9 mouse cellular contexts compared by ENCODE assay signal in the genomic region with DNA sequence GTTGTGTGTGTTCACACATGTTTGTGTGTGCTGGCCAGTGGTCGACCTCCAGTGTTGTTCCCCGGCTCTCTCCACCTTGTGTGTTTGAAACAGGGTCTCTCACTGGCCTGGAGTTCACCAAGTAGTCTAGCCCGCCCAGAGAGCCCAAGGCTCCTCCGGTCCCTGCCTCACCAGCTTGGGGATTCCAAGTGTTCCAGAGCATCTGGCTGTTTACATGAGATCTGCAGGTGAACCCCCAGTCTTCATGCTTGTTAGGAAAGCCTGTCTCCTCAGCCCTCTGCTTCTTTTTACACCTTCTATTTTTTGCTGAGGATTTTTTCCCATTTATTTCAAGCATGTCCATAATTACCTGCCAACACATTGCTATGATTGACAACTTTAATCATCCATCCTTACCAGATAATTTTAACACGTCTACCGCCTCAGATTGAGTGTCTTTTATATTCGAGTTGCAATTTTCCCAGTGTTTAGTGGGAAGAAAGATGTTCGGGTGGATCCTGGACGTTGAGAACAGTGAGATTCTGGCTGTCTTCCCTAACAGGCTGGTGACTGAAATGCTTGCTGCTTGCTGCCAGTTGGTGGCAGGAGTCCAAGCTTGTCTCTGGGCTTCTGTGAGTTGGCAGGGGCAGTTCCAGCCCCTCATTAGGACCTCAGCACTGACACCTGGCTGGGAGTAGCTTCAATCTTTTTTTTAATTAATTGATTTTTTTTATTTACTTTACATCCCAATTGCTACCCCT. TPM values are rescaled to one million over a fixed set of nuclear protein-coding genes. Genes with fewer than 3 reads are reported as not detected.
DNase-seq lines count a peak whose midpoint lies in the region; ATAC-seq and TF ChIP-seq lines count a peak whose summit lies in the region.
"Had no signal": no experiment of that assay in that cellular context is flagged by ENCODE, and none has a peak within 500 bp of the region (broad histone marks: within the 10 kb centered on the region; RNA-seq: fewer than 3 reads in every experiment).

No protein-coding gene starts in this region.

- no peak for TF ChIP-seq POLR2A in brain, embryonic 14.5 days (IDR thresholded peaks at IDR 0.05; ENCODE audit: borderline replicate concordance, extremely low read depth, insufficient read depth, insufficient read length, poor library complexity, severe bottlenecking)

- H3K9ac ChIP-seq in hindbrain, embryonic 14.5 days, result no peak overlapping the region
- no peak overlapping the region for H3K9ac ChIP-seq in hindbrain, embryonic 11.5 days (ENCODE audit: low read depth, low read length)
- H3K9ac ChIP-seq in forebrain, postnatal 0 days, result no peak overlapping the region

- TF ChIP-seq CTCF in brain, embryonic 14.5 days (IDR thresholded peaks at IDR 0.05; ENCODE audit: borderline replicate concordance, extremely low read depth, insufficient read depth, insufficient read length), result peak; percentile 39; the same call in 1 of the 2 replicates
- peak; percentile 50; the same call in 1 of the 2 replicates for TF ChIP-seq CTCF in forebrain, postnatal 0 days (IDR thresholded peaks at IDR 0.05; ENCODE audit: low read depth)

- DNase-seq in hindbrain, embryonic 14.5 days (ENCODE audit: low spot score), result peak; percentile 77
- DNase-seq in hindbrain, embryonic 11.5 days (ENCODE audit: low spot score), result no peak
- DNase-seq in brain, embryonic 14.5 days (ENCODE audit: low read depth), result peak; percentile 98
- DNase-seq in forebrain, postnatal 0 days, result peak; percentile 90
- DNase-seq in left cerebral cortex, postnatal 14 days (ENCODE audit: low spot score in 2 of 2), result peak; percentile 82 to 86
- no peak for DNase-seq in yolk sac, embryonic 10.5 days (ENCODE audit: low spot score)
- DNase-seq in spleen, adult 12 weeks (ENCODE audit: low spot score), result no peak

- H3K9me3 ChIP-seq in hindbrain, embryonic 14.5 days (ENCODE audit: control insufficient read depth, low read length), result no peaks in the 10 kb centered on the region
- H3K9me3 ChIP-seq in hindbrain, embryonic 11.5 days (ENCODE audit: control insufficient read depth, low read length), result no peaks in the 10 kb centered on the region
- H3K9me3 ChIP-seq in forebrain, postnatal 0 days (ENCODE audit: low read length), result no peaks in the 10 kb centered on the region

- H3K36me3 ChIP-seq in hindbrain, embryonic 14.5 days (replicated peaks; ENCODE audit: control insufficient read depth, insufficient read depth), result no peaks in the 10 kb centered on the region
- H3K36me3 ChIP-seq in hindbrain, embryonic 11.5 days (ENCODE audit: control insufficient read depth, insufficient read depth, low read length), result no peaks in the 10 kb centered on the region
- H3K36me3 ChIP-seq in forebrain, postnatal 0 days (ENCODE audit: insufficient read depth), result no peaks in the 10 kb centered on the region

- H3K27ac ChIP-seq in hindbrain, embryonic 14.5 days, result peak overlapping the region; percentile 69
- H3K27ac ChIP-seq in hindbrain, embryonic 11.5 days (ENCODE audit: low read depth, low read length), result no peak overlapping the region
- peak overlapping the region; percentile 70 for H3K27ac ChIP-seq in forebrain, postnatal 0 days (ENCODE audit: low read depth, low read length)

- intact Hi-C loops in left cerebral cortex, postnatal 14 days (cut with DNase I), result loop anchor here (5.0 kb wide), 1 partner anchor 63 kb away; no protein-coding TSS in a partner anchor

- ATAC-seq in hindbrain, embryonic 14.5 days (ENCODE audit: low FRiP score), result peak; percentile 60; the same call in 1 of the 2 replicates
- ATAC-seq in hindbrain, embryonic 11.5 days (ENCODE audit: low FRiP score), result no peak
- ATAC-seq in forebrain, postnatal 0 days, result peak; percentile 76
- ATAC-seq in erythroblast, adult 5-6 weeks (replicated peaks; ENCODE audit: low FRiP score, poor library complexity, severe bottlenecking), result no peak

- 55% methylated on average over 9 of the region's 9 CpGs for WGBS in hindbrain, embryonic 14.5 days
- WGBS in hindbrain, embryonic 11.5 days, result 78% methylated on average over 9 of the region's 9 CpGs
- whole genome bisulfite sequencing in forebrain, postnatal 0 days, result 27% methylated on average over 9 of the region's 9 CpGs

- peaks cover 16% of the 10 kb centered on the region; the same call in 1 of the 2 replicates for H3K4me1 ChIP-seq in hindbrain, embryonic 14.5 days (replicated peaks; ENCODE audit: control insufficient read depth, insufficient read depth, low read length)
- no peaks in the 10 kb centered on the region for H3K4me1 ChIP-seq in hindbrain, embryonic 11.5 days (replicated peaks; ENCODE audit: control insufficient read depth, insufficient read depth, low read length)
- peaks cover 29% of the 10 kb centered on the region for H3K4me1 ChIP-seq in forebrain, postnatal 0 days (ENCODE audit: insufficient read depth)

- H3K4me3 ChIP-seq in hindbrain, embryonic 14.5 days (replicated peaks; ENCODE audit: low read length), result no peak overlapping the region
- no peak overlapping the region for H3K4me3 ChIP-seq in hindbrain, embryonic 11.5 days (ENCODE audit: low read depth, low read length)
- H3K4me3 ChIP-seq in forebrain, postnatal 0 days (ENCODE audit: low read depth, low read length), result no peak overlapping the region

- H3K27me3 ChIP-seq in hindbrain, embryonic 14.5 days (ENCODE audit: control insufficient read depth, insufficient read depth, low read length), result no peaks in the 10 kb centered on the region
- no peaks in the 10 kb centered on the region for H3K27me3 ChIP-seq in hindbrain, embryonic 11.5 days (ENCODE audit: control insufficient read depth, insufficient read depth, low read length)
- no peaks in the 10 kb centered on the region for H3K27me3 ChIP-seq in forebrain, postnatal 0 days (ENCODE audit: insufficient read depth, low read length)

- H3K4me2 ChIP-seq in hindbrain, embryonic 14.5 days (replicated peaks), result no peak overlapping the region
- no peak overlapping the region for H3K4me2 ChIP-seq in hindbrain, embryonic 11.5 days (replicated peaks; ENCODE audit: low read depth, low read length)
- no peak overlapping the region for H3K4me2 ChIP-seq in forebrain, postnatal 0 days (ENCODE audit: low read depth)

RNA-seq across cellular contexts. Expression of gene Slc30a10, which starts 15.6 kb away (rescaled TPM):
- polyA plus RNA-seq in hindbrain, embryonic 14.5 days (2014; fragmentation: Nextera tagmentation; extraction: Ambion mirVana), result 6.8 and 8.5 TPM in 2 replicates
- polyA plus RNA-seq in hindbrain, embryonic 11.5 days (2014; fragmentation: Nextera tagmentation; extraction: Ambion mirVana), result 1.5 TPM in 2 replicates
- 13.3 and 23.0 TPM in 2 replicates for polyA plus RNA-seq in brain, embryonic 14.5 days (2012; rRNA removed)
- total RNA-seq in forebrain, postnatal 0 days (2014; rRNA removed), result 12.9 and 15.8 TPM in 2 replicates
- polyA plus RNA-seq in forebrain, postnatal 0 days (2015; fragmentation: Nextera tagmentation; extraction: Ambion mirVana), result 3.2 and 5.0 TPM in 2 replicates
- total RNA-seq in left cerebral cortex, postnatal 14 days (2021), result 10 to 100 TPM; 11.2 to 12.5 TPM
- 4.0 TPM in 2 replicates for total RNA-seq in erythroblast, adult 5-6 weeks (2015; ENCODE audit: low replicate concordance)
- 3.8 and 4.7 TPM in 2 replicates for total RNA-seq in erythroblast, adult 5-6 weeks (2017; ENCODE audit: low replicate concordance)
- polyA plus RNA-seq: testis, adult 2 months had no signal

Comparison
In these comparisons a context has a peak if more than half of its experiments do, and no peak if none do; other contexts are left out.
1. ATAC-seq: peak in hindbrain, embryonic 14.5 days (single experiment) and forebrain, postnatal 0 days (single experiment); none in hindbrain, embryonic 11.5 days (single experiment) and erythroblast, adult 5-6 weeks (single experiment).
2. DNase-seq: peak in hindbrain, embryonic 14.5 days (single experiment), brain, embryonic 14.5 days (single experiment), forebrain, postnatal 0 days (single experiment) and left cerebral cortex, postnatal 14 days (2 of 2); none in hindbrain, embryonic 11.5 days (single experiment), yolk sac, embryonic 10.5 days (single experiment) and spleen, adult 12 weeks (single experiment).